Mouse (Mus musculus): Measurements from ENCODE around the gene Slc22a17. TPM values are rescaled to one million over a fixed set of nuclear protein-coding genes. Genes with fewer than 3 reads are reported as not detected.
A peak's percentile ranks its signal among the peaks of the same experiment; 100 is the strongest.

Slc22a17 gene
- polyA plus RNA-seq, 1 experiment from 2014 or later: 32.4 TPM

- ATAC-seq (replicated peaks; ENCODE audit: low FRiP score, low TSS enrichment, low read depth): peak; percentile 29; the same call in 1 of the 2 replicates
- Histone ChIP-seq H3K4me3 (ENCODE audit: low read depth, low read length) (peak overlapping the region; percentile 74), H3K36me3 (ENCODE audit: control insufficient read depth, insufficient read depth, low read length) (no peaks in the 10 kb centered on the region), H3K4me1 (replicated peaks; ENCODE audit: control insufficient read depth, insufficient read depth, low read length) (no peaks in the 10 kb centered on the region; the same call in 1 of the 2 replicates), H3K4me2 (ENCODE audit: low read length) (peak overlapping the region; percentile 86), H3K9me3 (ENCODE audit: control insufficient read depth, low read length) (no peaks in the 10 kb centered on the region), H3K9ac (ENCODE audit: low read length) (peak overlapping the region; percentile 81), H3K27me3 (replicated peaks; ENCODE audit: control insufficient read depth, insufficient read depth, low read length) (no peaks in the 10 kb centered on the region), H3K27ac (ENCODE audit: low read depth) (peak overlapping the region; percentile 38; the same call in 1 of the 2 replicates)
- 14% methylated on average over 21 of the region's 21 CpGs for WGBS
- DNase-seq (ENCODE audit: low spot score): no peak
These were observed 48.5 kb downstream of the Slc22a17 start for GRCm38 (mm10) chr14:54864313-54865036.

GRCm38 (mm10) chr14:54863501-54864312, 49.2 kb downstream of the Slc22a17 start:
- Histone ChIP-seq H3K27me3 (replicated peaks; ENCODE audit: control insufficient read depth, insufficient read depth, low read length) (no peaks in the 10 kb centered on the region), H3K9ac (ENCODE audit: low read length) (peak overlapping the region; percentile 81), H3K4me1 (replicated peaks; ENCODE audit: control insufficient read depth, insufficient read depth, low read length) (no peaks in the 10 kb centered on the region; the same call in 1 of the 2 replicates), H3K9me3 (ENCODE audit: control insufficient read depth, low read length) (no peaks in the 10 kb centered on the region), H3K4me2 (ENCODE audit: low read length) (peak overlapping the region; percentile 86), H3K36me3 (ENCODE audit: control insufficient read depth, insufficient read depth, low read length) (no peaks in the 10 kb centered on the region), H3K4me3 (ENCODE audit: low read depth, low read length) (peak overlapping the region; percentile 74), H3K27ac (ENCODE audit: low read depth) (peak overlapping the region; percentile 58)
- ATAC-seq (replicated peaks; ENCODE audit: low FRiP score, low TSS enrichment, low read depth): peak; percentile 100
- peak; percentile 93 for DNase-seq (ENCODE audit: low spot score)
- under 1% methylated on average over 50 of the region's 56 CpGs for WGBS

- Histone ChIP-seq H3K9me3 (ENCODE audit: control insufficient read depth, low read length) (no peaks in the 10 kb centered on the region), H3K9ac (ENCODE audit: low read length) (no peak overlapping the region), H3K27me3 (replicated peaks; ENCODE audit: control insufficient read depth, insufficient read depth, low read length) (no peaks in the 10 kb centered on the region), H3K4me2 (ENCODE audit: low read length) (no peak overlapping the region), H3K27ac (ENCODE audit: low read depth) (no peak overlapping the region), H3K4me1 (replicated peaks; ENCODE audit: control insufficient read depth, insufficient read depth, low read length) (no peaks in the 10 kb centered on the region; the same call in 1 of the 2 replicates), H3K36me3 (ENCODE audit: control insufficient read depth, insufficient read depth, low read length) (peaks cover 27% of the 10 kb centered on the region), H3K4me3 (ENCODE audit: low read depth, low read length) (no peak overlapping the region)
- 51% methylated on average over 2 of the region's 2 CpGs for WGBS
- ATAC-seq (replicated peaks; ENCODE audit: low FRiP score, low TSS enrichment, low read depth): no peak
- DNase-seq (ENCODE audit: low spot score): peak; percentile 76
These were observed 52.4 kb downstream of the Slc22a17 start for GRCm38 (mm10) chr14:54860511-54860910.

- ATAC-seq (replicated peaks; ENCODE audit: low FRiP score, low TSS enrichment, low read depth): no peak
- no peak overlapping the region for H3K9ac ChIP-seq (ENCODE audit: low read length)
- H3K36me3 ChIP-seq (ENCODE audit: control insufficient read depth, insufficient read depth, low read length): peaks cover 35% of the 10 kb centered on the region
- no peaks in the 10 kb centered on the region for H3K9me3 ChIP-seq (ENCODE audit: control insufficient read depth, low read length)
- no peaks in the 10 kb centered on the region for H3K27me3 ChIP-seq (replicated peaks; ENCODE audit: control insufficient read depth, insufficient read depth, low read length)
- DNase-seq (ENCODE audit: low spot score): no peak
- no peaks in the 10 kb centered on the region for H3K4me1 ChIP-seq (replicated peaks; ENCODE audit: control insufficient read depth, insufficient read depth, low read length)
- H3K4me3 ChIP-seq (ENCODE audit: low read depth, low read length): no peak overlapping the region
- no peak overlapping the region for H3K27ac ChIP-seq (ENCODE audit: low read depth)
- H3K4me2 ChIP-seq (ENCODE audit: low read length): no peak overlapping the region
- 92% methylated on average over 9 of the region's 9 CpGs for WGBS
These were observed 55.0 kb downstream of the Slc22a17 start for GRCm38 (mm10) chr14:54857891-54858290.

GRCm38 (mm10) chr14:54856703-54857102, 56.2 kb downstream of the Slc22a17 start:
- H3K4me3 ChIP-seq (ENCODE audit: low read depth, low read length): no peak overlapping the region
- ATAC-seq (replicated peaks; ENCODE audit: low FRiP score, low TSS enrichment, low read depth): no peak
- no peaks in the 10 kb centered on the region for H3K4me1 ChIP-seq (replicated peaks; ENCODE audit: control insufficient read depth, insufficient read depth, low read length)
- H3K27ac ChIP-seq (ENCODE audit: low read depth): no peak overlapping the region
- H3K4me2 ChIP-seq (ENCODE audit: low read length): no peak overlapping the region
- 91% methylated on average over 7 of the region's 7 CpGs for WGBS
- no peaks in the 10 kb centered on the region for H3K9me3 ChIP-seq (ENCODE audit: control insufficient read depth, low read length)
- DNase-seq (ENCODE audit: low spot score): no peak
- H3K36me3 ChIP-seq (ENCODE audit: control insufficient read depth, insufficient read depth, low read length): peaks cover 35% of the 10 kb centered on the region
- no peak overlapping the region for H3K9ac ChIP-seq (ENCODE audit: low read length)
- H3K27me3 ChIP-seq (replicated peaks; ENCODE audit: control insufficient read depth, insufficient read depth, low read length): no peaks in the 10 kb centered on the region

MicroRNA genes within 50 kb of the gene (microRNA counts, 519-probe panel; counts per million panel counts)
- microRNA mmu-miR-208a: not detected

Small RNA genes lying within 50 kb of the gene (microRNA-seq; reads per million reads assigned to microRNA genes)
- 2.0 reads per million, percentile 22 among the genes with 10 or more reads in this experiment for gene Mir208a

Other genes with a start within 250 kb of the Slc22a17 start
- gene 1700123O20Rik, start 226.9 kb downstream of the Slc22a17 start, polyA plus RNA-seq (2014; fragmentation: Nextera tagmentation; extraction: Ambion mirVana): 83.7 and 90.7 TPM in 2 replicates
- gene Acin1, start 226.2 kb downstream of the Slc22a17 start, polyA plus RNA-seq (2014; fragmentation: Nextera tagmentation; extraction: Ambion mirVana): 112 TPM in 2 replicates
- gene Gm29776, start 214.3 kb downstream of the Slc22a17 start, polyA plus RNA-seq (2014; fragmentation: Nextera tagmentation; extraction: Ambion mirVana): 0.09 and 0.12 TPM in 2 replicates
- 0.28 TPM in 1 of 2 replicates, not detected in the other for gene Cebpe, start 201.0 kb downstream of the Slc22a17 start, polyA plus RNA-seq (2014; fragmentation: Nextera tagmentation; extraction: Ambion mirVana)
- gene Slc7a8, start 131.2 kb downstream of the Slc22a17 start, polyA plus RNA-seq (2014; fragmentation: Nextera tagmentation; extraction: Ambion mirVana): 24.0 and 26.7 TPM in 2 replicates
- not detected in 2 replicates for gene Rnf212b, start 99.0 kb downstream of the Slc22a17 start, polyA plus RNA-seq (2014; fragmentation: Nextera tagmentation; extraction: Ambion mirVana)
- gene Homez, start 42.2 kb downstream of the Slc22a17 start, polyA plus RNA-seq (2014; fragmentation: Nextera tagmentation; extraction: Ambion mirVana): 7.4 and 10.7 TPM in 2 replicates
- 2.9 and 4.1 TPM in 2 replicates for gene Ppp1r3e, start 35.6 kb downstream of the Slc22a17 start, polyA plus RNA-seq (2014; fragmentation: Nextera tagmentation; extraction: Ambion mirVana)
- 5.1 and 5.2 TPM in 2 replicates for gene Bcl2l2, start 29.8 kb downstream of the Slc22a17 start, polyA plus RNA-seq (2014; fragmentation: Nextera tagmentation; extraction: Ambion mirVana)
- gene Gm20521, start 29.7 kb downstream of the Slc22a17 start, polyA plus RNA-seq (2014; fragmentation: Nextera tagmentation; extraction: Ambion mirVana): 0.28 TPM in 1 of 2 replicates, not detected in the other
- 134 and 148 TPM in 2 replicates for gene Pabpn1, start 20.6 kb downstream of the Slc22a17 start, polyA plus RNA-seq (2014; fragmentation: Nextera tagmentation; extraction: Ambion mirVana)
- 31.4 and 31.6 TPM in 2 replicates for gene Efs, start 13.0 kb upstream of the Slc22a17 start, polyA plus RNA-seq (2014; fragmentation: Nextera tagmentation; extraction: Ambion mirVana)
- gene Il25, start 19.6 kb upstream of the Slc22a17 start, polyA plus RNA-seq (2014; fragmentation: Nextera tagmentation; extraction: Ambion mirVana): 0.23 and 0.28 TPM in 2 replicates
- gene Cmtm5, start 23.1 kb upstream of the Slc22a17 start, polyA plus RNA-seq (2014; fragmentation: Nextera tagmentation; extraction: Ambion mirVana): 3.3 and 4.6 TPM in 2 replicates
- gene Myh6, start 53.8 kb upstream of the Slc22a17 start, polyA plus RNA-seq (2014; fragmentation: Nextera tagmentation; extraction: Ambion mirVana): 0.22 and 0.75 TPM in 2 replicates
- not detected in 2 replicates for gene Gm17428, start 63.8 kb upstream of the Slc22a17 start, polyA plus RNA-seq (2014; fragmentation: Nextera tagmentation; extraction: Ambion mirVana)
- 0.43 and 1.2 TPM in 2 replicates for gene Myh7, start 81.5 kb upstream of the Slc22a17 start, polyA plus RNA-seq (2014; fragmentation: Nextera tagmentation; extraction: Ambion mirVana)
- 78.5 and 80.1 TPM in 2 replicates for gene Ngdn, start 102.3 kb upstream of the Slc22a17 start, polyA plus RNA-seq (2014; fragmentation: Nextera tagmentation; extraction: Ambion mirVana)
- 5.0 and 5.4 TPM in 2 replicates for gene Zfhx2, start 179.2 kb upstream of the Slc22a17 start, polyA plus RNA-seq (2014; fragmentation: Nextera tagmentation; extraction: Ambion mirVana)
- gene Thtpa, start 181.7 kb upstream of the Slc22a17 start, polyA plus RNA-seq (2014; fragmentation: Nextera tagmentation; extraction: Ambion mirVana): 20.8 and 24.0 TPM in 2 replicates
- gene Ap1g2, start 193.5 kb upstream of the Slc22a17 start, polyA plus RNA-seq (2014; fragmentation: Nextera tagmentation; extraction: Ambion mirVana): 44.7 and 49.8 TPM in 2 replicates
- gene Jph4, start 203.8 kb upstream of the Slc22a17 start, polyA plus RNA-seq (2014; fragmentation: Nextera tagmentation; extraction: Ambion mirVana): 1.7 and 2.0 TPM in 2 replicates

Measured in intestine, embryonic 14.5 days (tissue).